Mouse (Mus musculus): Measurements from ENCODE around the gene Hrk.

Gene Hrk

GRCm38 (mm10) chr5:118230071-118230611 is 65.7 kb downstream of the Hrk start:
- no peak for DNase-seq

- DNase-seq: no peak
Measured at GRCm38 (mm10) chr5:118236891-118237290, 72.4 kb downstream of the Hrk start.

All from right cerebral cortex, postnatal 14 days (tissue).